Mouse (Mus musculus): ENCODE results near the gene Gramd1c.

- TF ChIP-seq CTCF (IDR thresholded peaks at IDR 0.05; ENCODE audit: control insufficient read depth, insufficient read depth, insufficient replicate concordance, low read depth, low read length) (no peak), POLR2A (IDR thresholded peaks at IDR 0.05; ENCODE audit: control insufficient read depth, low read depth, low read length) (no peak)
Observed at GRCm38 (mm10) chr16:44087650-44088049, 24.5 kb upstream of the Gramd1c start.

All from testis, adult 2 months (tissue).